Mouse (Mus musculus) lung, embryonic 14.5 days (tissue): Measurements from ENCODE around the gene Myh1. TPM values are rescaled to one million over a fixed set of nuclear protein-coding genes. Genes with fewer than 3 reads are reported as not detected.
A peak's percentile ranks its signal among the peaks of the same experiment; 100 is the strongest.

Experiments
- ATAC-seq: fragments of 200-750 bp; cut with Nextera tagmentation; 2 replicates; pipeline ENCODE4 v1.8.0; 2017; ENCODE audit warnings: mild to moderate bottlenecking, moderate TSS enrichment, moderate library complexity; ENCODE audit not compliant: insufficient read depth
- DNase-seq: peaks from one replicate; pipeline ENCODE4 v3.0.0-alpha.2; 2015
- H3K27ac ChIP-seq: fragments of 300-500 bp; sonication (generic); 2 replicates; pipeline ENCODE4 v1.5.1; 2014; ENCODE audit warnings: low read depth, mild to moderate bottlenecking, moderate library complexity
- H3K27me3 ChIP-seq: fragments of 300-500 bp; sonication (generic); 2 replicates; pipeline ENCODE4 v1.6.1; 2014; ENCODE audit warnings: low read length, control low read depth; ENCODE audit not compliant: insufficient read depth
- H3K36me3 ChIP-seq: fragments of 300-500 bp; sonication (generic); 2 replicates; pipeline ENCODE4 v1.6.1; 2014; ENCODE audit warnings: control low read depth; ENCODE audit not compliant: insufficient read depth
- H3K4me1 ChIP-seq: fragments of 300-500 bp; sonication (generic); 2 replicates; pipeline ENCODE4 v1.6.1; 2014; ENCODE audit warnings: antibody characterized with exemption, control low read depth; ENCODE audit not compliant: insufficient read depth
- H3K4me2 ChIP-seq: fragments of 300-500 bp; sonication (generic); 2 replicates; pipeline ENCODE4 v1.6.1; 2014; ENCODE audit warnings: mild to moderate bottlenecking
- H3K4me3 ChIP-seq: fragments of 300-500 bp; sonication (generic); 2 replicates; pipeline ENCODE4 v1.5.1; 2014; ENCODE audit warnings: low read depth, low read length
- H3K9ac ChIP-seq: fragments of 300-500 bp; sonication (generic); 2 replicates; pipeline ENCODE4 v1.6.1; 2014
- H3K9me3 ChIP-seq: fragments of 300-500 bp; sonication (generic); 2 replicates; pipeline ENCODE4 v1.6.1; 2016; ENCODE audit warnings: low read depth, low read length, control low read depth
- CTCF ChIP-seq: IDR thresholded peaks from 2 replicates; pipeline ENCODE4 v1.5.1; 2016; ENCODE audit warnings: antibody characterized with exemption, low read depth
- WGBS: fragments of 180-500 bp; shearing (Covaris S2); extraction: QIAGEN DNeasy Blood & Tissue Kit; methylation state at CpG from one replicate; pipeline ENCODE4 v1.1.7; 2014; 5-methylcytosine and 5-hydroxymethylcytosine counted together
- polyA plus RNA-seq: library from polyadenylated mRNA; unstranded; fragments of >200 nt; fragmentation: Nextera tagmentation; extraction: Ambion mirVana; gene quantifications from 2 replicates; pipeline ENCODE4 v1.2.1, GENCODE M21; 2014

Myh1 gene
- polyA plus RNA-seq, 1 experiment from 2014 or later = not detected

DNA sequence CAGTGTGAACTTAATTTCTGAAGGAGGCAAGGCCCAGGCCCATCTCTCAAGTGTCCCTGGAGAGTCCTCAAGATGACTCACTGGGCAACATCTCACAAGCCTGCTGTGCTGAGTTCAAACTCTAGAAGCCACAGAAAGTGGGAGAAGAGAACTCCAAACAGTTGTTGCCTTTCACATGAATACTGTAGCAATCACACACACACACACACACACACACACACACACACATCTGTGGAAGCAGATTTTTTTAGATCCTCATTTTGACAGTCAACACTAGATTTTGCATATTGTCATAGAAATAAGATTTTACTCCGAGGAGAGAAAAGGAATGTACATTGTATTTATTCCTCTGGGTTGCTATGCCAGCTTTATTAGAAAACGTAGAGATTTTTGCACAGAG lies 9.0 kb upstream of the Myh1 start:
- no peak overlapping the region for H3K9ac ChIP-seq
- H3K9me3 ChIP-seq = no peaks in the 10 kb centered on the region
- H3K36me3 ChIP-seq = no peaks in the 10 kb centered on the region
- DNase-seq (no peak), ATAC-seq (no peak)
- no peak overlapping the region for H3K4me2 ChIP-seq
- H3K27me3 ChIP-seq = no peaks in the 10 kb centered on the region
- no peak overlapping the region for H3K27ac ChIP-seq
- no peaks in the 10 kb centered on the region for H3K4me1 ChIP-seq
- no peak for TF ChIP-seq CTCF
- WGBS = 77% methylated on average over 2 of the region's 2 CpGs
- H3K4me3 ChIP-seq = no peak overlapping the region

DNA sequence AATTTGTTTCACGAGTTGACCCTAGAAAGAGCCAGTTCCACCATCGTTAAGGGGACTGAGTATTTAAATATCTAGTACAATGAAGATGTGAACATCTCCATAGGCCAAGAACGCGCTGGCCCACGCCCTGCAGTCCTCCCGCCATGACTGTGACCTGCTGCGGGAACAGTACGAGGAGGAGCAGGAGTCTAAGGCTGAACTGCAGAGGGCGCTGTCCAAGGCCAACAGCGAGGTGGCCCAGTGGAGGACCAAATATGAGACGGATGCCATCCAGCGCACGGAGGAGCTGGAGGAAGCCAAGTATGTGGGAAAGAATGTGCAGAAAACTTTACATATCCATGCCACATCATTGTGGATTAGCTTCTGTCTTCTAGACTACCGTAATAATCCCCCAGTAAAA lies 8.4 kb upstream of the Myh1 start:
- H3K9ac ChIP-seq = no peak overlapping the region
- no peak overlapping the region for H3K4me2 ChIP-seq
- no peak for TF ChIP-seq CTCF
- ATAC-seq (no peak), DNase-seq (no peak)
- no peak overlapping the region for H3K4me3 ChIP-seq
- no peaks in the 10 kb centered on the region for H3K27me3 ChIP-seq
- 83% methylated on average over 14 of the region's 14 CpGs for WGBS
- no peaks in the 10 kb centered on the region for H3K36me3 ChIP-seq
- no peaks in the 10 kb centered on the region for H3K4me1 ChIP-seq
- no peak overlapping the region for H3K27ac ChIP-seq
- no peaks in the 10 kb centered on the region for H3K9me3 ChIP-seq

DNA sequence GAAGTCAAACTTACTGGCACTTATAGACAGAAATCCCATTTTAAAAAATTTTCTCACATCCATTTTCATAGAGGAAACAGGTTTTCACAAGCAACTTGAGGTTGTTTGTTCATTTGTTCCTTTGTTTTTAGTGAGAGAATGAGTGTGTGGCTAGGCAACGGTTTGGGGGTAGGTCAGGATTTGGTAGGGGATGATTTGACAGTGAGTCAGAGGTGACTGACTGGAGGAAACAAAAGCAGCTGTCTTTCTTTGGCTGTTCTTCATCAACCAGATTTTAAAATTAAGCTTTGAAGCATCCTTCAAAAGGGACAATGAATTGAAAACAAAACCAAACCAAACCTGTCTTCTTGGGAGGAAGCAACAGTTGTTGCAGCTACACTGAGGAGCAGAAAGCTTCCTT lies 531 bp upstream of the Myh1 start:
- TF ChIP-seq CTCF = no peak
- Histone ChIP-seq H3K4me1 (no peaks in the 10 kb centered on the region), H3K9me3 (no peaks in the 10 kb centered on the region), H3K36me3 (no peaks in the 10 kb centered on the region), H3K4me2 (no peak overlapping the region), H3K4me3 (no peak overlapping the region), H3K27ac (no peak overlapping the region), H3K9ac (no peak overlapping the region), H3K27me3 (no peaks in the 10 kb centered on the region)
- ATAC-seq (no peak), DNase-seq (no peak)
- 52% methylated on average over 1 of the region's 1 CpGs for WGBS

DNA sequence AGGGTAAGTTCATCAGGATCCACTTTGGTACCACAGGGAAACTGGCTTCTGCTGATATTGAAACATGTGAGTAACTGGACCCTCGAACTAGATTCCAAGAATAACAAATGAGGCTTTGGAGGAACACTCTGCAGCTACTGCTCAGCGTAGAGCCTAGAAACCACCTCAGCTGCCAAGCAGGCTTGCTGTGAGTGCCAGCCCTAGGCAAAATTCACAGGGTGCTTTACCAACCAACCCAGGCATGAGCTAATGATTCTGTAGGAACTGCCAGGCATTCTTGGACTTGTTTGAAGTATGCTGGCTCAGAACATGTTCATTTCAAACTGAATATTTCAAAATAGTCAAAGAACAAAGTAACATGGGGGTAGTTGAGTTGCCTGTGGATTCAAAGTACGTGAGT lies 4.9 kb downstream of the Myh1 start:
- TF ChIP-seq CTCF = no peak
- Histone ChIP-seq H3K9ac (no peak overlapping the region), H3K4me1 (no peaks in the 10 kb centered on the region), H3K4me2 (no peak overlapping the region), H3K27me3 (no peaks in the 10 kb centered on the region), H3K9me3 (no peaks in the 10 kb centered on the region), H3K36me3 (no peaks in the 10 kb centered on the region), H3K4me3 (no peak overlapping the region), H3K27ac (no peak overlapping the region)
- WGBS = 81% methylated on average over 3 of the region's 3 CpGs
- DNase-seq (no peak), ATAC-seq (no peak)

DNA sequence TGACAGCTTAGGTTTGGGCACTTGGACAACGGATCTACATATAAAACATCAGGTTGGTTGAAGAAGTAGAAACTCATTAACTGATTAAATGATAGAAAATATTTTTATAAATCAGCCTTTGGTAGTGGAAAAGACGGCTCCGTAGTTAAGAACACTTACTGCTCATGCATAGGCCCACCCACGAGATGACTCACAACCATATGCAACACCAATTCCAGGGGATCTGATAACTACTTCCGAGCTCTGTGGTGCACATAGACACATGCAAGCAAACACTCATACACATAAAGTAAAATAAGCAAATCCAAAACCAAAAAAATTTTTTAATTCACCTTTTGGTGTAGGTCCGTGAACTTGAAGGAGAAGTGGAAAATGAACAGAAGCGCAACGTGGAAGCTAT lies 22.0 kb downstream of the Myh1 start:
- ATAC-seq (no peak), DNase-seq (no peak)
- TF ChIP-seq CTCF = no peak
- Histone ChIP-seq H3K9me3 (no peaks in the 10 kb centered on the region), H3K36me3 (no peaks in the 10 kb centered on the region), H3K27ac (no peak overlapping the region), H3K9ac (no peak overlapping the region), H3K4me3 (no peak overlapping the region), H3K4me2 (no peak overlapping the region), H3K27me3 (no peaks in the 10 kb centered on the region), H3K4me1 (no peaks in the 10 kb centered on the region)
- 82% methylated on average over 8 of the region's 8 CpGs for WGBS

GRCm38 (mm10) chr11:67224466-67224865 lies 24.6 kb downstream of the Myh1 start:
- no peak for ATAC-seq

DNA sequence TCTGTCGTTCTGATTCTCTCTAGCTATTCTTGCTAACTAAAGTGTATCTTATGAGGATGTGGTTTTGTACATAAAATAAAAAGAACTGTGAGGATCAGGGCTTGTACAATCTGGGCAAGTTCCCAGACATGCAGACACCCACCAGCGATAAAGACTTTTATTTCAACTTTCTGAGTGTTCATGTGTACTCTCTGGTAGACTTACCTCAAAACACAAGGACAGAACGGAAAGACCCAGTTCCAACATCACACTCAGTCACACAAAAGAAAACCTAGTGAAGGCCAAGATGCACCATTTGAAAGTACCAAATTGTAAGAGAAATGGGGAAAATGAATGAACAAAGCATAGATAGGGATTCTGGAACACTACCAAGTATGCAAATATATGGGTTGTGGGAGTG lies 28.9 kb downstream of the Myh1 start:
- Histone ChIP-seq H3K27me3 (no peaks in the 10 kb centered on the region), H3K4me2 (no peak overlapping the region), H3K36me3 (no peaks in the 10 kb centered on the region), H3K4me3 (no peak overlapping the region), H3K4me1 (no peaks in the 10 kb centered on the region), H3K27ac (no peak overlapping the region), H3K9me3 (no peaks in the 10 kb centered on the region), H3K9ac (no peak overlapping the region)
- DNase-seq (peak; percentile 5), ATAC-seq (no peak)
- no peak for TF ChIP-seq CTCF
- WGBS = 73% methylated on average over 3 of the region's 3 CpGs

More at GRCm38 (mm10) chr11:67224466-67224865, 24.6 kb downstream of the Myh1 start:
- H3K9me3 ChIP-seq = no peaks in the 10 kb centered on the region
- TF ChIP-seq CTCF = no peak
- H3K4me1 ChIP-seq = no peaks in the 10 kb centered on the region
- no peak overlapping the region for H3K9ac ChIP-seq
- WGBS = 57% methylated on average over 3 of the region's 3 CpGs
- no peaks in the 10 kb centered on the region for H3K36me3 ChIP-seq
- no peak for DNase-seq
- H3K4me2 ChIP-seq = no peak overlapping the region
- H3K4me3 ChIP-seq = no peak overlapping the region
- H3K27me3 ChIP-seq = no peaks in the 10 kb centered on the region
- H3K27ac ChIP-seq = no peak overlapping the region

GRCm38 (mm10) chr11:67229166-67229565 lies 29.3 kb downstream of the Myh1 start:
- ATAC-seq = no peak
- Histone ChIP-seq H3K4me3 (no peak overlapping the region), H3K36me3 (no peaks in the 10 kb centered on the region), H3K27me3 (no peaks in the 10 kb centered on the region), H3K9ac (no peak overlapping the region), H3K9me3 (no peaks in the 10 kb centered on the region), H3K4me2 (no peak overlapping the region), H3K4me1 (no peaks in the 10 kb centered on the region), H3K27ac (no peak overlapping the region)
- no peak for TF ChIP-seq CTCF
- 74% methylated on average over 5 of the region's 5 CpGs for WGBS
- peak; percentile 9 for DNase-seq
